8 mouse cellular contexts compared by ENCODE assay signal in genomic region chr4:134273417-134274345, GRCm38 (mm10). TPM values are rescaled to one million over a fixed set of nuclear protein-coding genes. Genes with fewer than 3 reads are reported as not detected.
DNase-seq lines count a peak whose midpoint lies in the region; ATAC-seq lines count a peak whose summit lies in the region.

No protein-coding gene starts in this region.

- no peak for ATAC-seq in intestine, embryonic 14.5 days (replicated peaks; ENCODE audit: low FRiP score, low TSS enrichment, low read depth)

- H3K4me3 ChIP-seq in intestine, embryonic 14.5 days (ENCODE audit: low read depth, low read length): peak overlapping the region; percentile 27

- peak; percentile 38 to 74 for DNase-seq in adrenal gland, adult (ENCODE audit: inconsistent age in 2 of 2, low spot score in 1 of 2)
- no peak for DNase-seq in adrenal gland, postnatal 25 days
- DNase-seq in urinary bladder, postnatal 14 days (ENCODE audit: low spot score): peak; percentile 48
- DNase-seq in urinary bladder, adult 18-20 months (ENCODE audit: low spot score in 2 of 2): no peak
- DNase-seq in intestine, embryonic 14.5 days (ENCODE audit: low spot score): peak; percentile 58
- DNase-seq in natural killer cell, adult 2 months (ENCODE audit: low spot score in 2 of 2): peak; percentile 52 to 67
- DNase-seq in urinary bladder, postnatal 10 days (ENCODE audit: low spot score): no peak
- no peak for DNase-seq in layer of hippocampus, postnatal 36 days

- H3K4me2 ChIP-seq in intestine, embryonic 14.5 days (ENCODE audit: low read length): peak overlapping the region; percentile 39

- H3K9ac ChIP-seq in intestine, embryonic 14.5 days (ENCODE audit: low read length): 0 out of 2 replicates have a peak overlapping the region, but pooled peaks have one; percentile 20

- peak overlapping the region; percentile 22; the same call in 1 of the 2 replicates for H3K27ac ChIP-seq in intestine, embryonic 14.5 days (ENCODE audit: low read depth)

- 4% methylated on average over 14 of the region's 14 CpGs for WGBS in intestine, embryonic 14.5 days

- peaks cover 29% of the 10 kb centered on the region for H3K36me3 ChIP-seq in intestine, embryonic 14.5 days (ENCODE audit: control insufficient read depth, insufficient read depth, low read length)

- H3K27me3 ChIP-seq in intestine, embryonic 14.5 days (replicated peaks; ENCODE audit: control insufficient read depth, insufficient read depth, low read length): no peaks in the 10 kb centered on the region

- no peaks in the 10 kb centered on the region for H3K9me3 ChIP-seq in intestine, embryonic 14.5 days (ENCODE audit: control insufficient read depth, low read length)

- 0 out of 2 replicates have a peak, but pooled peaks cover 3% of the 10 kb centered on the region for H3K4me1 ChIP-seq in intestine, embryonic 14.5 days (replicated peaks; ENCODE audit: control insufficient read depth, insufficient read depth, low read length)

RNA-seq across cellular contexts. Expression of gene Pdik1l, which starts 14.0 kb away (rescaled TPM):
- total RNA-seq in adrenal gland, postnatal 25 days (2021): 19.7 and 20.2 TPM in 2 replicates
- polyA plus RNA-seq in intestine, embryonic 14.5 days (2014; fragmentation: Nextera tagmentation; extraction: Ambion mirVana): 18.4 and 20.5 TPM in 2 replicates
- total RNA-seq in layer of hippocampus, postnatal 36 days (2021): 10 to 100 TPM; 16.7 to 21.5 TPM

RNA-seq across cellular contexts. Expression of gene Grrp1, which starts 19.8 kb away (rescaled TPM):
- total RNA-seq in adrenal gland, postnatal 25 days (2021): 6.2 and 8.3 TPM in 2 replicates
- 3.8 and 4.5 TPM in 2 replicates for polyA plus RNA-seq in intestine, embryonic 14.5 days (2014; fragmentation: Nextera tagmentation; extraction: Ambion mirVana)
- 1 to 10 TPM; 2.7 to 7.4 TPM for total RNA-seq in layer of hippocampus, postnatal 36 days (2021)

RNA-seq across cellular contexts. Expression of gene Gm30191, which starts 26.9 kb away (rescaled TPM):
- not detected in 2 replicates for total RNA-seq in adrenal gland, postnatal 25 days (2021)
- not detected in 2 replicates for polyA plus RNA-seq in intestine, embryonic 14.5 days (2014; fragmentation: Nextera tagmentation; extraction: Ambion mirVana)
- total RNA-seq in layer of hippocampus, postnatal 36 days (2021): not detected

RNA-seq across cellular contexts. Expression of gene Zfp593, which starts 28.3 kb away (rescaled TPM):
- 8.8 and 10.3 TPM in 2 replicates for total RNA-seq in adrenal gland, postnatal 25 days (2021)
- polyA plus RNA-seq in intestine, embryonic 14.5 days (2014; fragmentation: Nextera tagmentation; extraction: Ambion mirVana): 17.5 and 20.7 TPM in 2 replicates
- 10 to 100 TPM; 10.2 to 11.4 TPM for total RNA-seq in layer of hippocampus, postnatal 36 days (2021)

RNA-seq across cellular contexts. Expression of gene E130218I03Rik, which starts 30.2 kb away (rescaled TPM):
- total RNA-seq in adrenal gland, postnatal 25 days (2021): not detected in 2 replicates
- polyA plus RNA-seq in intestine, embryonic 14.5 days (2014; fragmentation: Nextera tagmentation; extraction: Ambion mirVana): 0.24 and 0.41 TPM in 2 replicates
- not detected for total RNA-seq in layer of hippocampus, postnatal 36 days (2021)

Comparison
In these comparisons a context has a peak if more than half of its experiments do, and no peak if none do; other contexts are left out.
1. DNase-seq: peak in adrenal gland, adult (2 of 2), urinary bladder, postnatal 14 days (single experiment), intestine, embryonic 14.5 days (single experiment) and natural killer cell, adult 2 months (2 of 2); none in adrenal gland, postnatal 25 days (single experiment), urinary bladder, adult 18-20 months (0 of 2), urinary bladder, postnatal 10 days (single experiment) and layer of hippocampus, postnatal 36 days (0 of 2).